Mouse (Mus musculus): ENCODE data around the gene Bri3. TPM values are rescaled to one million over a fixed set of nuclear protein-coding genes. Genes with fewer than 3 reads are reported as not detected.

Gene Bri3
- polyA plus RNA-seq, 1 experiment from 2014 or later: 135 TPM

GRCm38 (mm10) chr5:144254122-144254810 lies 10.0 kb downstream of the Bri3 start:
- ATAC-seq (ENCODE audit: insufficient number of reproducible peaks, insufficient read depth, low FRiP score, low read depth): peak; percentile 38; the same call in 1 of the 2 replicates
- peaks cover 32% of the 10 kb centered on the region for H3K4me1 ChIP-seq (ENCODE audit: control insufficient read depth, insufficient read depth, low read length)
- H3K36me3 ChIP-seq (ENCODE audit: control insufficient read depth, insufficient read depth, low read length): peaks cover 3% of the 10 kb centered on the region; the same call in 1 of the 2 replicates
- H3K4me3 ChIP-seq (ENCODE audit: low read depth, low read length): peak overlapping the region; percentile 97
- no peaks in the 10 kb centered on the region for H3K9me3 ChIP-seq (ENCODE audit: control insufficient read depth, low read depth, low read length)
- H3K27me3 ChIP-seq (ENCODE audit: control insufficient read depth, insufficient read depth, low read length): no peaks in the 10 kb centered on the region
- H3K4me2 ChIP-seq (replicated peaks; ENCODE audit: low read depth, low read length): peak overlapping the region; percentile 84
- no peak overlapping the region for H3K9ac ChIP-seq (replicated peaks; ENCODE audit: low read depth, low read length)
- 54% methylated on average over 16 of the region's 16 CpGs for WGBS
- peak overlapping the region; percentile 27; the same call in 1 of the 2 replicates for H3K27ac ChIP-seq (ENCODE audit: low read length)

DNA sequence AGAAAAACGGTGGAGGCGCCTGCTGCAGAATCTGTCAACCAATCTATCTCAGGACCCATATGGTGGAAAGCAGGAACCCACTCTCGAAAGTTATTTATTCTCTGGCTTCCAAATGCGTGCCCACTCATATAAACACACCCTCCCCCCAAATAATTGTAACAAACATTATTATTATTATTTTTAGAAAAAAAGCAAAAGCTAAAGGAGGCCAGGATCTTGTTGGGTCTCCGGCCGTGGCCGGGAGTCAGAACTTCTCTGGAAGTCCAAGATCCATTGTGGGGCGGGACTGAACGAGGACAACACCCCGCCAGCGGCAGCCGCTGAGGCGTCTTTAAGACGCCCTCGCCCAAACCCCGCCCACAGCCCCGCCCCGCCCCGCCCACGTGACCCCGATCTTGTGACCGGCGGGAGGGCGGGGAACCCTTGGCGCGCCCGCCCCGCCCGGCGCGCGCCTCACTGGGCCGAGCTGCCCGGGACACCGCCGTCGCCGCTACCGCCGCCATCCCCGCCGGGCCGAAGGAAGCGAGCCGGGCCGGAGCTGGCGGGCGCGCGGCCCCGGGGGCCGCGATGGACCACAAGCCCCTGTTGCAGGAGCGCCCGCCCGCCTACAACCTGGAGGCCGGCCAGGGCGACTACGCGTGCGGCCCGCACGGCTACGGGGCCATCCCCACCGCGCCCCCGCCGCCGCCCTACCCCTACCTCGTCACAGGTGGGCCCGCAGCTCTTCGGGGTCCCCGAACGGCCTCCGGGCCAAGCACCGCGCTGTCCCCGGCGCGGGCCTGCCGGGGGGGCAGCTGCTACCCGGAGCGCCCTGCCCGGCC lies 10.8 kb downstream of the Bri3 start:
- under 1% methylated on average over 54 of the region's 84 CpGs for WGBS
- H3K4me1 ChIP-seq (ENCODE audit: control insufficient read depth, insufficient read depth, low read length): peaks cover 36% of the 10 kb centered on the region
- no peaks in the 10 kb centered on the region for H3K9me3 ChIP-seq (ENCODE audit: control insufficient read depth, low read depth, low read length)
- H3K27me3 ChIP-seq (ENCODE audit: control insufficient read depth, insufficient read depth, low read length): no peaks in the 10 kb centered on the region
- peak overlapping the region; percentile 97 for H3K4me3 ChIP-seq (ENCODE audit: low read depth, low read length)
- peak overlapping the region; percentile 84 for H3K4me2 ChIP-seq (replicated peaks; ENCODE audit: low read depth, low read length)
- peak overlapping the region; percentile 95 for H3K9ac ChIP-seq (replicated peaks; ENCODE audit: low read depth, low read length)
- H3K36me3 ChIP-seq (ENCODE audit: control insufficient read depth, insufficient read depth, low read length): peaks cover 3% of the 10 kb centered on the region; the same call in 1 of the 2 replicates
- H3K27ac ChIP-seq (ENCODE audit: low read length): peak overlapping the region; percentile 95
- ATAC-seq (ENCODE audit: insufficient number of reproducible peaks, insufficient read depth, low FRiP score, low read depth): peak; percentile 83

GRCm38 (mm10) chr5:144255632-144256540 lies 11.6 kb downstream of the Bri3 start:
- H3K4me3 ChIP-seq (ENCODE audit: low read depth, low read length): peak overlapping the region; percentile 97
- peaks cover 36% of the 10 kb centered on the region for H3K4me1 ChIP-seq (ENCODE audit: control insufficient read depth, insufficient read depth, low read length)
- H3K9ac ChIP-seq (replicated peaks; ENCODE audit: low read depth, low read length): peak overlapping the region; percentile 95
- peak; percentile 10 for ATAC-seq (ENCODE audit: insufficient number of reproducible peaks, insufficient read depth, low FRiP score, low read depth)
- H3K27ac ChIP-seq (ENCODE audit: low read length): peak overlapping the region; percentile 95
- H3K27me3 ChIP-seq (ENCODE audit: control insufficient read depth, insufficient read depth, low read length): no peaks in the 10 kb centered on the region
- H3K9me3 ChIP-seq (ENCODE audit: control insufficient read depth, low read depth, low read length): no peaks in the 10 kb centered on the region
- H3K4me2 ChIP-seq (replicated peaks; ENCODE audit: low read depth, low read length): peak overlapping the region; percentile 84
- WGBS: under 1% methylated on average over 40 of the region's 40 CpGs
- H3K36me3 ChIP-seq (ENCODE audit: control insufficient read depth, insufficient read depth, low read length): peaks cover 10% of the 10 kb centered on the region; the same call in 1 of the 2 replicates

- Histone ChIP-seq H3K27me3 (ENCODE audit: control insufficient read depth, insufficient read depth, low read length) (no peaks in the 10 kb centered on the region), H3K4me2 (replicated peaks; ENCODE audit: low read depth, low read length) (peak overlapping the region; percentile 84), H3K4me1 (ENCODE audit: control insufficient read depth, insufficient read depth, low read length) (peaks cover 36% of the 10 kb centered on the region), H3K9ac (replicated peaks; ENCODE audit: low read depth, low read length) (peak overlapping the region; percentile 95), H3K36me3 (ENCODE audit: control insufficient read depth, insufficient read depth, low read length) (peaks cover 15% of the 10 kb centered on the region; the same call in 1 of the 2 replicates), H3K9me3 (ENCODE audit: control insufficient read depth, low read depth, low read length) (no peaks in the 10 kb centered on the region), H3K27ac (ENCODE audit: low read length) (peak overlapping the region; percentile 95), H3K4me3 (ENCODE audit: low read depth, low read length) (peak overlapping the region; percentile 97)
- ATAC-seq (ENCODE audit: insufficient number of reproducible peaks, insufficient read depth, low FRiP score, low read depth): no peak
- 8% methylated on average over 7 of the region's 7 CpGs for WGBS
Observed at GRCm38 (mm10) chr5:144256541-144256870, 12.3 kb downstream of the Bri3 start.

- H3K27ac ChIP-seq (ENCODE audit: low read length): peak overlapping the region; percentile 95
- peak overlapping the region; percentile 84 for H3K4me2 ChIP-seq (replicated peaks; ENCODE audit: low read depth, low read length)
- WGBS: 18% methylated on average over 1 of the region's 1 CpGs
- ATAC-seq (ENCODE audit: insufficient number of reproducible peaks, insufficient read depth, low FRiP score, low read depth): no peak
- no peaks in the 10 kb centered on the region for H3K9me3 ChIP-seq (ENCODE audit: control insufficient read depth, low read depth, low read length)
- H3K4me3 ChIP-seq (ENCODE audit: low read depth, low read length): peak overlapping the region; percentile 97
- peaks cover 36% of the 10 kb centered on the region for H3K4me1 ChIP-seq (ENCODE audit: control insufficient read depth, insufficient read depth, low read length)
- peaks cover 15% of the 10 kb centered on the region; the same call in 1 of the 2 replicates for H3K36me3 ChIP-seq (ENCODE audit: control insufficient read depth, insufficient read depth, low read length)
- H3K9ac ChIP-seq (replicated peaks; ENCODE audit: low read depth, low read length): peak overlapping the region; percentile 95; the same call in 1 of the 2 replicates
- H3K27me3 ChIP-seq (ENCODE audit: control insufficient read depth, insufficient read depth, low read length): no peaks in the 10 kb centered on the region
Observed at GRCm38 (mm10) chr5:144256888-144257287, 12.7 kb downstream of the Bri3 start.

DNA sequence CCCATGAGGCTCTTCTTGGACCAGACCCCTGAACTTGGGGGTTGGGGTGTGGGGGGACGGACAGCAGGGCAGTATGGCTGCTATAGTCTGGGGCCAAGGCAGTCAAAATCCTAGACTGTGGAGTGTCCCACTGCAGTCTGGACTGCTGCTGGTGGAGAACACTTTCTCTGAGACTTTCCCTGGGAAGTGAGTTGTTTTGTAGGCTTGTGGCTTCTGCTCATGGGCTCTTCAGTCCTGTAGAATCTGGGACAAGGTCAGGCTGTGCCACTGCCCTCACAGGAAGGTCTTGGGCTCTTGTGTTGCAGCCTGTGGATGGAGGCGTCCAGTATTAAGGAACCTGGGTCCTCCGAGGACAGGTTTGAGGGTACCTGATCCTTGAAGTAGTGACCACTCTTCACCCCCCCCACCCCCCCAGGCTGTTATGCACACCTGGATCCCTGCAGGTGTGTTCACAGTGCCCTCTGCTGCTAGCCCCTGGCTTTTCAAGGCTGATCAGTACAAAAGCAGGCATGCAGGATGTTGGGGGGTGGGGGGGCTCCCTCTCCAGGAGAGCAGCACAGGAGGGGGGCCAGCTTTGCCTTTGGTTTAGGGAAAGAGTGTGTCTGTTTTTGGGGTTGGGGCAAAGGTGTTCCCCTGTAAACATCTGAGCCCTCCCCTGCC lies 13.3 kb downstream of the Bri3 start:
- Histone ChIP-seq H3K4me1 (ENCODE audit: control insufficient read depth, insufficient read depth, low read length) (peaks cover 36% of the 10 kb centered on the region), H3K4me3 (ENCODE audit: low read depth, low read length) (peak overlapping the region; percentile 97)
- 66% methylated on average over 3 of the region's 3 CpGs for WGBS

DNA sequence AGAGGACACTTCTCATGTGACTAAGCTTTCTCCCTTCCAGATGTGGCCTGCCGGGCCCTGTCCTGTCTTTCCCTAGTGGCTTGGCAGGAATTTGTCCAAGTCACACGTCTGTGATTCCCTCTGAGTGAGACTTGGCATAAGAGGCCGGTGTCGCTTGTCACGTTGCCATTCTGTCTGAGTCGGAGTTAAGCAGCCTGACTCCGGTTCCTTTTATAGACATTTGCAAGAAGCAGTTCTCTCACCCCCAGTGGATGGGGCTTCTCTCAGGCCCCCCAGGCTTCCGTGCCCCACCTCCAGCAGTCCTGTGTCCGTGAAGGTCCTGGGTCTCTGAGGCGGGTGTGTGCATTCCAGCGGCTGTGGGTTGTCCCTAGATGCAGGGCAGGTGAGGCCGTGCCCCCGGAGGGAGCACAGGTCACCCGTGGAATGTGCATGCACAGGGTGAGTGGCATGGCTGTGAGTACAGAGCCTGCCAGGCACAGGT lies 13.9 kb downstream of the Bri3 start:
- Histone ChIP-seq H3K4me3 (ENCODE audit: low read depth, low read length) (peak overlapping the region; percentile 17), H3K27ac (ENCODE audit: low read length) (peak overlapping the region; percentile 48; the same call in 1 of the 2 replicates), H3K9me3 (ENCODE audit: control insufficient read depth, low read depth, low read length) (no peaks in the 10 kb centered on the region), H3K9ac (replicated peaks; ENCODE audit: low read depth, low read length) (peak overlapping the region; percentile 95; the same call in 1 of the 2 replicates), H3K27me3 (ENCODE audit: control insufficient read depth, insufficient read depth, low read length) (no peaks in the 10 kb centered on the region), H3K4me2 (replicated peaks; ENCODE audit: low read depth, low read length) (peak overlapping the region; percentile 84), H3K4me1 (ENCODE audit: control insufficient read depth, insufficient read depth, low read length) (peaks cover 36% of the 10 kb centered on the region), H3K36me3 (ENCODE audit: control insufficient read depth, insufficient read depth, low read length) (peaks cover 19% of the 10 kb centered on the region; the same call in 1 of the 2 replicates)
- no peak for ATAC-seq (ENCODE audit: insufficient number of reproducible peaks, insufficient read depth, low FRiP score, low read depth)
- 19% methylated on average over 14 of the region's 14 CpGs for WGBS

More for the DNA sequence above, 13.3 kb downstream of the Bri3 start:
- Histone ChIP-seq H3K27ac (ENCODE audit: low read length) (no peak overlapping the region), H3K36me3 (ENCODE audit: control insufficient read depth, insufficient read depth, low read length) (peaks cover 15% of the 10 kb centered on the region; the same call in 1 of the 2 replicates), H3K4me2 (replicated peaks; ENCODE audit: low read depth, low read length) (peak overlapping the region; percentile 84), H3K9me3 (ENCODE audit: control insufficient read depth, low read depth, low read length) (no peaks in the 10 kb centered on the region), H3K27me3 (ENCODE audit: control insufficient read depth, insufficient read depth, low read length) (no peaks in the 10 kb centered on the region), H3K9ac (replicated peaks; ENCODE audit: low read depth, low read length) (peak overlapping the region; percentile 95; the same call in 1 of the 2 replicates)
- ATAC-seq (ENCODE audit: insufficient number of reproducible peaks, insufficient read depth, low FRiP score, low read depth): no peak
